Mouse (Mus musculus) left cerebral cortex, postnatal 10 days (tissue): Measurements from ENCODE around the gene Hoxa7. TPM values are rescaled to one million over a fixed set of nuclear protein-coding genes. Genes with fewer than 3 reads are reported as not detected.

Source experiments
- DNase-seq, 2 experiments: peaks; one replicate each; pipeline ENCODE4 v3.0.0; 2021 to 2022; ENCODE audit warnings: low spot score in 2 of 2, mixed read lengths in 1 of 2; ENCODE audit errors: extremely low spot score in 1 of 2
- intact Hi-C: fragments of 180-260 bp; cut with DNase I; formaldehyde crosslinking; loops from one replicate; pipeline ENCODE4 v1.15.1; 2025
- total RNA-seq, 2 experiments: library from RNA; stranded (reverse); gene quantifications; 2 replicates each; pipeline ENCODE4 v1.2.3; 2021

The Hoxa7 gene
- total RNA-seq, 2 experiments from 2014 or later: not detected

GRCm38 (mm10) chr6:52259081-52259790 is 37.6 kb upstream of the Hoxa7 start:
- no peak for DNase-seq
- intact Hi-C loops: loop anchor here (5.0 to 10.0 kb wide), 2 partner anchors 578 to 886 kb away; no protein-coding TSS in a partner anchor

GRCm38 (mm10) chr6:52256956-52257355 is 35.3 kb upstream of the Hoxa7 start:
- intact Hi-C loops: loop anchor here (5.0 to 10.0 kb wide), 2 partner anchors 580 to 888 kb away; no protein-coding TSS in a partner anchor
- DNase-seq: peak; percentile 23 to 73

GRCm38 (mm10) chr6:52253511-52254500 is 32.2 kb upstream of the Hoxa7 start:
- no peak for DNase-seq
- intact Hi-C loops: loop anchor here (10.0 kb wide), 1 partner anchor 891 kb away; no protein-coding TSS in a partner anchor

- no peak for DNase-seq
- intact Hi-C loops: loop anchor here (10.0 kb wide), 1 partner anchor 892 kb away; no protein-coding TSS in a partner anchor
These were observed 31.2 kb upstream of the Hoxa7 start for GRCm38 (mm10) chr6:52252775-52253376.

- DNase-seq: no peak
- intact Hi-C loops: loop anchor here (10.0 kb wide), 1 partner anchor 893 kb away; no protein-coding TSS in a partner anchor
These were observed 30.5 kb upstream of the Hoxa7 start for GRCm38 (mm10) chr6:52252016-52252774.

GRCm38 (mm10) chr6:52251177-52251879 is 29.7 kb upstream of the Hoxa7 start:
- intact Hi-C loops: loop anchor here (10.0 kb wide), 1 partner anchor 893 kb away; no protein-coding TSS in a partner anchor
- DNase-seq: no peak

GRCm38 (mm10) chr6:52249826-52250225 is 28.2 kb upstream of the Hoxa7 start:
- intact Hi-C loops: loop anchor here (10.0 kb wide), 1 partner anchor 895 kb away; no protein-coding TSS in a partner anchor
- no peak for DNase-seq

GRCm38 (mm10) chr6:52249415-52249738 is 27.7 kb upstream of the Hoxa7 start:
- intact Hi-C loops: no loop called here
- DNase-seq: no peak

- DNase-seq: no peak
- intact Hi-C loops: no loop called here
These were observed 27.2 kb upstream of the Hoxa7 start for GRCm38 (mm10) chr6:52248638-52249414.

- no peak for DNase-seq
- intact Hi-C loops: no loop called here
These were observed 26.3 kb upstream of the Hoxa7 start for GRCm38 (mm10) chr6:52247766-52248637.

- DNase-seq: no peak
- intact Hi-C loops: no loop called here
These were observed 25.3 kb upstream of the Hoxa7 start for GRCm38 (mm10) chr6:52246916-52247315.

- intact Hi-C loops: no loop called here
These were observed 24.7 kb upstream of the Hoxa7 start for GRCm38 (mm10) chr6:52246403-52246803.

GRCm38 (mm10) chr6:52245757-52246142 is 24.1 kb upstream of the Hoxa7 start, which contains the start of gene Hoxa11:
Gene Hoxa11 (minus strand): TSS chr6:52245810.
- intact Hi-C loops: no loop called here

More at GRCm38 (mm10) chr6:52246403-52246803, 24.7 kb upstream of the Hoxa7 start:
- no peak for DNase-seq

GRCm38 (mm10) chr6:52245040-52245756 is 23.5 kb upstream of the Hoxa7 start:
- intact Hi-C loops: no loop called here
- DNase-seq: no peak

More at GRCm38 (mm10) chr6:52245757-52246142, 24.1 kb upstream of the Hoxa7 start, which contains the start of gene Hoxa11:
- DNase-seq: no peak

GRCm38 (mm10) chr6:52244471-52245039 is 22.9 kb upstream of the Hoxa7 start:
- intact Hi-C loops: no loop called here
- DNase-seq: no peak
